Mouse (Mus musculus) C2C12 (cell line): ENCODE data around the gene Scrn3.

Experiments used
- CEBPB ChIP-seq: IDR thresholded peaks from one replicate; pipeline ENCODE4 v1.6.1; 2011; ENCODE audit warnings: low read depth, mild to moderate bottlenecking, control low read depth, moderate library complexity
- CTCF ChIP-seq: IDR thresholded peaks from one replicate; pipeline ENCODE4 v1.5.1; 2011; ENCODE audit not compliant: control insufficient read depth, insufficient read depth, insufficient read length
- MYOD1 ChIP-seq: IDR thresholded peaks from one replicate; pipeline ENCODE4 v1.6.1; 2011; ENCODE audit warnings: low read depth; ENCODE audit not compliant: control insufficient read depth, insufficient read length
- USF1 ChIP-seq: IDR thresholded peaks from one replicate; pipeline ENCODE4 v1.6.1; 2011; ENCODE audit warnings: low read depth, mild to moderate bottlenecking, control low read depth, moderate library complexity

GRCm38 (mm10) chr2:73385172-73385571 lies 72.8 kb downstream of the Scrn3 start:
- TF ChIP-seq CTCF, result no peak
- no peak for TF ChIP-seq CEBPB
- TF ChIP-seq MYOD1, result no peak
- no peak for TF ChIP-seq USF1
